Mouse (Mus musculus) retina, embryonic 14.5 days (tissue): ENCODE data around the gene Lrig1.
"Not testable (repeated sequence)": the region's sequence is repeated elsewhere in the genome, so short reads cannot be mapped to it uniquely, and the experiment has no call there.

Source experiments
- DNase-seq: peaks from one replicate; pipeline ENCODE4 v3.0.0-alpha.2; 2015; ENCODE audit warnings: low spot score

Gene Lrig1

GRCm38 (mm10) chr6:94575526-94576166 is 124.3 kb downstream of the Lrig1 start:
- DNase-seq: no peak

- no peak for DNase-seq
These were observed 131.9 kb downstream of the Lrig1 start for GRCm38 (mm10) chr6:94568040-94568439.

- no peak for DNase-seq
These were observed 134.2 kb downstream of the Lrig1 start for GRCm38 (mm10) chr6:94565766-94566165.

GRCm38 (mm10) chr6:94563203-94563940 is 136.6 kb downstream of the Lrig1 start:
- no peak for DNase-seq

GRCm38 (mm10) chr6:94561346-94561745 is 138.6 kb downstream of the Lrig1 start:
- DNase-seq: no peak

GRCm38 (mm10) chr6:94560896-94561295 is 139.1 kb downstream of the Lrig1 start:
- DNase-seq: no peak

- not testable (repeated sequence) for DNase-seq
These were observed 141.4 kb downstream of the Lrig1 start for GRCm38 (mm10) chr6:94558603-94559002.
